ENCODE assay signal across 28 mouse cellular contexts in genomic region chr9:121064606-121065355, GRCm38 (mm10).
"Had no signal": no experiment of that assay in that cellular context is flagged by ENCODE, and none has a peak within 500 bp of the region (broad histone marks: within the 10 kb centered on the region; RNA-seq: fewer than 3 reads in every experiment).

No protein-coding gene starts in this region.

- H3K27me3 ChIP-seq: heart, embryonic 12.5 days; hindbrain, embryonic 12.5 days; kidney, embryonic 15.5 days; liver, embryonic 13.5 days; liver, embryonic 15.5 days had no signal

- H3K9me3 ChIP-seq: heart, embryonic 10.5 days; heart, embryonic 12.5 days; hindbrain, embryonic 10.5 days; hindbrain, embryonic 12.5 days; kidney, embryonic 15.5 days; limb, embryonic 10.5 days; limb, embryonic 12.5 days; liver, embryonic 13.5 days; liver, embryonic 15.5 days had no signal

- H3K27ac ChIP-seq: gastrocnemius, adult 2 months; heart, adult 2 months; heart, embryonic 10.5 days; hindbrain, embryonic 10.5 days; hindbrain, embryonic 12.5 days; hindbrain, embryonic 14.5 days; kidney, embryonic 15.5 days; layer of hippocampus, adult 2 months; left cerebral cortex, adult 2 months; limb, embryonic 10.5 days; liver, embryonic 13.5 days; liver, embryonic 15.5 days had no signal

- ATAC-seq: hindbrain, embryonic 16.5 days; inflammation-experienced regulatory T-cells, adult 6 months; intestine, embryonic 16.5 days had no signal

- H3K36me3 ChIP-seq: heart, embryonic 10.5 days; heart, embryonic 12.5 days; hindbrain, embryonic 10.5 days; hindbrain, embryonic 12.5 days; kidney, embryonic 15.5 days; limb, embryonic 10.5 days; limb, embryonic 12.5 days; liver, embryonic 13.5 days; liver, embryonic 15.5 days had no signal

- H3K4me3 ChIP-seq: gastrocnemius, adult 2 months; heart, adult 2 months; heart, embryonic 10.5 days; heart, embryonic 12.5 days; hindbrain, embryonic 10.5 days; hindbrain, embryonic 12.5 days; kidney, embryonic 15.5 days; layer of hippocampus, adult 2 months; left cerebral cortex, adult 2 months; limb, embryonic 10.5 days; limb, embryonic 12.5 days; liver, embryonic 13.5 days; liver, embryonic 15.5 days had no signal

- H3K4me2 ChIP-seq: heart, embryonic 12.5 days; hindbrain, embryonic 12.5 days; hindbrain, embryonic 14.5 days; kidney, embryonic 15.5 days; limb, embryonic 12.5 days; liver, embryonic 11.5 days; liver, embryonic 13.5 days; liver, embryonic 15.5 days had no signal

- DNase-seq: gastrocnemius, postnatal 10 days; gastrocnemius, postnatal 25 days; heart, adult 2 months; heart, postnatal 10 days; heart, postnatal 4 days; kidney, adult 18-20 months; kidney, adult 9 months; kidney, postnatal 10 days; kidney, postnatal 25 days; kidney, postnatal 4 days; liver; liver, embryonic 13.5 days had no signal

- H3K4me1 ChIP-seq: liver, embryonic 13.5 days; liver, embryonic 15.5 days had no signal

- H3K9ac ChIP-seq: heart, embryonic 12.5 days; hindbrain, embryonic 12.5 days; hindbrain, embryonic 14.5 days; kidney, embryonic 15.5 days; limb, embryonic 12.5 days; liver, embryonic 13.5 days; liver, embryonic 15.5 days had no signal
